Mouse (Mus musculus) embryonic facial prominence, embryonic 11.5 days (tissue): ENCODE measurements around the gene Nrcam. TPM values are rescaled to one million over a fixed set of nuclear protein-coding genes. Genes with fewer than 3 reads are reported as not detected.

Source experiments
- ATAC-seq: fragments of 200-750 bp; cut with Nextera tagmentation; replicated peaks from 2 replicates; pipeline ENCODE4 v1.8.0; 2017; ENCODE audit warnings: low read depth; ENCODE audit not compliant: insufficient number of reproducible peaks, low FRiP score, low TSS enrichment
- DNase-seq: peaks from one replicate; pipeline ENCODE4 v3.0.0-alpha.2; 2015; ENCODE audit warnings: low spot score
- H3K27ac ChIP-seq: fragments of 300-500 bp; sonication (generic); replicated peaks from 2 replicates; pipeline ENCODE4 v1.5.1; 2014; ENCODE audit warnings: mild to moderate bottlenecking, low read depth, low read length, control low read depth
- H3K27me3 ChIP-seq: fragments of 300-500 bp; sonication (generic); 2 replicates; pipeline ENCODE4 v1.6.1; 2014; ENCODE audit warnings: mild to moderate bottlenecking, low read length, moderate library complexity, mixed read lengths; ENCODE audit not compliant: control insufficient read depth, insufficient read depth
- H3K36me3 ChIP-seq: fragments of 300-500 bp; sonication (generic); replicated peaks from 2 replicates; pipeline ENCODE4 v1.6.1; 2014; ENCODE audit warnings: low read depth, mild to moderate bottlenecking, low read length, moderate library complexity, mixed read lengths; ENCODE audit not compliant: control insufficient read depth, insufficient read depth
- H3K4me1 ChIP-seq: fragments of 300-500 bp; sonication (generic); 2 replicates; pipeline ENCODE4 v1.6.1; 2014; ENCODE audit warnings: low read length, mixed read lengths; ENCODE audit not compliant: control insufficient read depth, insufficient read depth
- H3K4me2 ChIP-seq: fragments of 300-500 bp; sonication (generic); 2 replicates; pipeline ENCODE4 v1.6.1; 2014; ENCODE audit warnings: low read depth, mild to moderate bottlenecking, control low read depth, low read length, moderate library complexity
- H3K4me3 ChIP-seq: fragments of 300-500 bp; sonication (generic); 2 replicates; pipeline ENCODE4 v1.5.1; 2014; ENCODE audit warnings: low read depth, low read length, control low read depth
- H3K9ac ChIP-seq: fragments of 300-500 bp; sonication (generic); replicated peaks from 2 replicates; pipeline ENCODE4 v1.6.1; 2014; ENCODE audit warnings: mild to moderate bottlenecking, control low read depth, low read length
- H3K9me3 ChIP-seq: fragments of 300-500 bp; sonication (generic); replicated peaks from 2 replicates; pipeline ENCODE4 v1.6.1; 2016; ENCODE audit warnings: mild to moderate bottlenecking, low read length, inconsistent platforms, mixed read lengths; ENCODE audit not compliant: control insufficient read depth
- WGBS: fragments of 180-500 bp; shearing (Covaris S2); extraction: QIAGEN DNeasy Blood & Tissue Kit; methylation state at CpG from one replicate; pipeline ENCODE4 v1.1.7; 2014; 5-methylcytosine and 5-hydroxymethylcytosine counted together
- polyA plus RNA-seq: library from polyadenylated mRNA; unstranded; fragments of >200 nt; fragmentation: Nextera tagmentation; extraction: Ambion mirVana; gene quantifications from 2 replicates; pipeline ENCODE4 v1.2.1, GENCODE M21; 2014

Gene Nrcam
- polyA plus RNA-seq, 1 experiment from 2014 or later: 22.3 TPM

DNA sequence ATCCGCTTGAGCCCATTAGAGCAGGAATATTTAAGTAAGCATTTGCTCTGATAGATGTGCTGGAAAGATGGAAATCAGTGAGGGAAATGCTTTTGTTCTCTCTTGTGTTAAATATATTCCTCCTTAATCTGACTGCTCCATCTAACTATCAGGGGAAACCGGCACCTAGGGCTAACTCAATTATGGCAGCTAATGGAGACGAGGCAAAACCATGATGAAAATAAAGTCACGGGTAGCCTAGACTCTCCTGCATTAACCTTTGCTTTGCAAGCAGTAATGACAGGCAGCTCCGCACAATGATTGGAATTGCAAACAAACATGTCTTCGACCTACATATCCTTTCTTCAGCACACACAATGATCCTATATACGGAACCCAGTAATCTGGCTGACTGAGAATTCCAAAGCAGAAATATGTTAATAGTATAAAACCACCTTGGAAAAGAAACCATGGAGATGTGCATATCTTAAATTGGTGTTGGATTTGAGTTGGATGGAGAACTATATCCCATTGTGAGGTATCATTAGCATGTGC is 205.5 kb downstream of the Nrcam start:
- Histone ChIP-seq H3K27me3 (no peaks in the 10 kb centered on the region), H3K9ac (no peak overlapping the region), H3K4me1 (no peaks in the 10 kb centered on the region), H3K4me2 (no peak overlapping the region), H3K27ac (no peak overlapping the region), H3K4me3 (no peak overlapping the region), H3K36me3 (no peaks in the 10 kb centered on the region), H3K9me3 (no peaks in the 10 kb centered on the region)
- ATAC-seq (no peak), DNase-seq (no peak)
- WGBS: 84% methylated on average over 7 of the region's 7 CpGs

DNA sequence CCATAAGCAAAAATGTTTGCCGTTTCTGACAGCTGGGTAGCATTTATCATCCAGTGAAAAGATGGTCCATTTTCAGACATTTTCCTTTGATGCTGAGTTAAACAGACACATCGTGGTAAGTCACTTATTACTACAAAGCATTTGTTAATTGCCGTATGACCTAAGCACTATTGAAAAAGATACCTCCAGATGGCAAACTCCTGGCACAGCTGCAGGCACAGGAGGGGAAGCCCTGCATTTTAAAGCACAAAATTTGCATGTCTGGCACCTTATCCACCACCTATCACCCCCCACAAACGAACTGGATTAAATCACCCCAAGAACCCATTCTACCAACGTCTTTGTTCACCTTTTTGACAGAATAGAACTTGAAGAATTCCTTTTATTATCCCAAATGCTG is 206.9 kb downstream of the Nrcam start:
- no peak for DNase-seq
- 34% methylated on average over 5 of the region's 5 CpGs for WGBS
- no peak overlapping the region for H3K9ac ChIP-seq
- no peak overlapping the region for H3K4me2 ChIP-seq
- ATAC-seq: no peak
- H3K27ac ChIP-seq: no peak overlapping the region
- no peak overlapping the region for H3K4me3 ChIP-seq
- H3K4me1 ChIP-seq: no peaks in the 10 kb centered on the region
- H3K36me3 ChIP-seq: no peaks in the 10 kb centered on the region
- H3K27me3 ChIP-seq: no peaks in the 10 kb centered on the region
- no peaks in the 10 kb centered on the region for H3K9me3 ChIP-seq

DNA sequence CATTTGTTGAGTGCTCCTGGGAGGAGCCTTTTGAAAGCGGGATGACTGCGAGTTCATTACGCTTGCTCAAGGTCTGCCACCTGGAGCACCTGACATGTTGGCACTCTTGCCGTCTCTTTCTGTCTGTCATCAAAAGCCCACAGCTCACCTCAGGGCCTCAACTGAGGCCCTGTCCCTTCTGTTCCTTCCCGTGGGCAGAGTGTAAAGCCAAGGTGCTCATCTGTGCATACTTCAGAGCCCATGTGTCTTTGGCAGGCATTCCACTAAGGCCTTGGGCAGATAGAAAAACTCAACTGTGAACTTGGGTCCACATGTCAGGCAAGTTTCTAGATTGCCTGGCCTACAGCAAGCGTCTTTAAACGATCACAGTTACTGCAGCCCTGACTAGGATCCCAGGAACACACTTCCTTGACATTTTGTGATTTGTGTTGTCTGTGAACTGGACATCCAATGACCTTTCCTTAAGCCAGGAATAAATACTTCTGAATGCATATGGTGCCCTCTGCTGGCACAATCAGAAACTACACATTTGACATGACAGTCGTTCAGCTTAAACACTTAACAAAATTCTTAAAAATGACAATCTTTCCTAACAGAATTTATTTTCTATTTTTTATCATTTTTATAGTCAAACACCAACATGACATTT is 219.2 kb downstream of the Nrcam start:
- no peak overlapping the region for H3K4me3 ChIP-seq
- no peak overlapping the region for H3K4me2 ChIP-seq
- ATAC-seq (no peak), DNase-seq (peak; percentile 86)
- WGBS: 60% methylated on average over 8 of the region's 8 CpGs
- no peak overlapping the region for H3K9ac ChIP-seq
- H3K4me1 ChIP-seq: no peaks in the 10 kb centered on the region
- no peaks in the 10 kb centered on the region for H3K36me3 ChIP-seq
- H3K9me3 ChIP-seq: no peaks in the 10 kb centered on the region
- H3K27ac ChIP-seq: no peak overlapping the region
- no peaks in the 10 kb centered on the region for H3K27me3 ChIP-seq

DNA sequence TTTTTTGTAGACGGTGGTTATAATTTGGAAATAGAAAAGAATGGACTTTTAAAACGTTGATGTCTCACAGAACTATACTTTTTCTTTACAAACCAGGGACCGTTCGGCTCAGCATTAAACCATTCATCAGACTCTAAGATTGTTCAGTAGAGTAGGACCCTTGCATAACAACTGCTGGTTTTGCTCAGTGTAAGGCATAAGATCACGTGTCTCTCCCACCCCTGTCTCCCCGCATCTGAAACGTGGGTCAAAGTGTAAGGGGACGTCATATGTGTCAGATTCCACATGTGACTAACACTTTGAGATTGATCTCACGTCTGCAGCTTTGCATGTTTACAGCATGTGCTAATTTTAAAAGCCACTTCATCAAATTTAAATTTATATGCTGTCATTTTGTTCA is 219.8 kb downstream of the Nrcam start:
- H3K9ac ChIP-seq: no peak overlapping the region
- DNase-seq: no peak
- H3K9me3 ChIP-seq: no peaks in the 10 kb centered on the region
- no peak; the same call in 1 of the 2 replicates for ATAC-seq
- no peaks in the 10 kb centered on the region for H3K4me1 ChIP-seq
- no peak overlapping the region for H3K27ac ChIP-seq
- no peak overlapping the region for H3K4me3 ChIP-seq
- no peaks in the 10 kb centered on the region for H3K36me3 ChIP-seq
- WGBS: 61% methylated on average over 9 of the region's 9 CpGs
- H3K27me3 ChIP-seq: no peaks in the 10 kb centered on the region
- H3K4me2 ChIP-seq: no peak overlapping the region

DNA sequence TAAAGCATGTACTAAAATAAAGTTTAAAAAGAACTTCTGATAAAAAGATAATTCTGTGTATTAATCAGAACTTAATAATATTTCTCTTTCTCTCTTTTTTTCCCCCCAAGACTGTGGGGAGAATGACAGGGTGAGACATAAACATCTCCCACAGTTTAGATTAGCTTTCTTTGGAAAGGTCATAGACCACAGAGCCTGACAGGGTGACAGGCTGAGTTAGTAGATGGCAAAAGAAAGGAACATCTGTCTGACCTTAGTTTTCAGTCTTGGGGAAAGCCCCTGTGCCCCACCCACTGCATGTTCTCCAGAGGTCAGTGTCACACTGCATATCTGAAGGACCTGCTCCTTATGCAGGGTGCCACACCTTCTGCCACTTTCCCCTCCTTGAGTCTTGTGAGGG is 222.9 kb downstream of the Nrcam start:
- no peak overlapping the region for H3K4me3 ChIP-seq

DNA sequence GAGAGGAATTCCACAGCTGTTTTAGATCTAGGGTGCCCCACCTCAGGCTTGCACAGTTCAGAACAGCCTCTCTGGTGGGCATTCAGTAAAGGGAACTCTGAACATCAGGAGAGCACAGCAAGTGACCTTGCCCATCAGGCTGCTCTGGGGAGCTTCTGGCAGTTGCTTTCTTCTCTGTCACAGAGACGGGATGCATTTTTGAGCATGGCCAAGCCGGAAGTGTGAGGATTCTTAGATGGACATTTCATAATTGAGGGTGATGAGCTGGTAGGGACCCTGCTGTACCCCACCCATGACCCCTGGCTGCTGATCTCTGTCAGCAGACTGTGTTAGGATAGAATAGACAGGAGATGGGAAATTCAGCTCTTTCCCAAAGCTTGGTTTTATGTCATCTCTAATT is 225.4 kb downstream of the Nrcam start:
- ATAC-seq (no peak), DNase-seq (no peak)
- no peaks in the 10 kb centered on the region for H3K36me3 ChIP-seq
- no peak overlapping the region for H3K9ac ChIP-seq
- 61% methylated on average over 2 of the region's 2 CpGs for WGBS
- no peak overlapping the region for H3K4me2 ChIP-seq
- no peaks in the 10 kb centered on the region for H3K27me3 ChIP-seq
- no peaks in the 10 kb centered on the region for H3K4me1 ChIP-seq
- no peak overlapping the region for H3K27ac ChIP-seq
- H3K9me3 ChIP-seq: no peaks in the 10 kb centered on the region
- H3K4me3 ChIP-seq: no peak overlapping the region

More for the DNA sequence above, 222.9 kb downstream of the Nrcam start:
- Histone ChIP-seq H3K9me3 (no peaks in the 10 kb centered on the region), H3K27ac (no peak overlapping the region), H3K9ac (no peak overlapping the region), H3K4me2 (no peak overlapping the region), H3K36me3 (no peaks in the 10 kb centered on the region), H3K4me1 (no peaks in the 10 kb centered on the region), H3K27me3 (no peaks in the 10 kb centered on the region)
- no peak for ATAC-seq
- DNase-seq: no peak

DNA sequence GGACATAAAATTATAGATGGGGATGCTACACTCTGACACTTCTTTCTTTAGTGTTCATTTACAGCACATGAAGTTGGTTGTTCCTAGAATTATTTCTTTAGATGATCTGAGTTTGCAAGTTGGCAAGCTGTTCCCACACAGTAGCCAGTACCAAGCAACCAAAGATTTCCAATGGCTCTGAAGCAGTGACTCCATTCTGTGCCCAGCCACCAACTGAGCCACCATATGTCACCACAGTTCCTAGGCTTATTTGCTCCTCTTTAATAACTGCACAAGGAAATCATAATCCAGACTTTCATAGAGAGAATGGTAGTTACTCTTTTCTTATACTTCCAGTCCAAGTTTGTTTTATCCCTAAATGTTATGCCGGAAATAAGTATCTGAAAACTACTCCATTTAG is 226.1 kb downstream of the Nrcam start:
- Histone ChIP-seq H3K9ac (no peak overlapping the region), H3K4me1 (no peaks in the 10 kb centered on the region), H3K4me2 (no peak overlapping the region), H3K36me3 (no peaks in the 10 kb centered on the region), H3K9me3 (no peaks in the 10 kb centered on the region), H3K4me3 (no peak overlapping the region), H3K27ac (no peak overlapping the region), H3K27me3 (no peaks in the 10 kb centered on the region)
- DNase-seq (no peak), ATAC-seq (no peak)
- WGBS: 94% methylated on average over 1 of the region's 1 CpGs

DNA sequence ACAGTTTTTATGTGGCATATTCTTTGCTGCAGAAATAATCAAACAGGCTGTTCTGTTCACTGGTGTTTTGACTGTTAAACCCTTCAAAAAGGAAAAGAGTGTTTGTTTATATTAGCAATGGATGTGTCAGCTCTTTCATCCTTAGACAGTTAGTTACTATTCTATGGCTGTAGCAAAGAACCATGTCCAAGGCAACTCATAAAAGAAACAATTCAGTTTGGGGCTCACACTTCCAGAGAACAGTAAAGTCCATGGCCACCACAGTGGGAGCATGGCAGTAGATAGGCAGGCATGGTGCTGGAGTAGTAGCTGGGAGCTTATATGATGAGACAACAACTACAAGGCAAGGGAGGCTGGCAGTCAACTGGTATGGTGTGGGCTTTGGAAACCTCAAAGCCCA is 231.3 kb downstream of the Nrcam start:
- H3K4me3 ChIP-seq: no peak overlapping the region
- DNase-seq (no peak), ATAC-seq (no peak)
- H3K9ac ChIP-seq: no peak overlapping the region
- H3K27me3 ChIP-seq: no peaks in the 10 kb centered on the region
- no peaks in the 10 kb centered on the region for H3K36me3 ChIP-seq
- no peak overlapping the region for H3K27ac ChIP-seq
- no peak overlapping the region for H3K4me2 ChIP-seq
- H3K9me3 ChIP-seq: no peaks in the 10 kb centered on the region
- no peaks in the 10 kb centered on the region for H3K4me1 ChIP-seq
